ENCODE assay signal across 9 mouse cellular contexts in the genomic region with DNA sequence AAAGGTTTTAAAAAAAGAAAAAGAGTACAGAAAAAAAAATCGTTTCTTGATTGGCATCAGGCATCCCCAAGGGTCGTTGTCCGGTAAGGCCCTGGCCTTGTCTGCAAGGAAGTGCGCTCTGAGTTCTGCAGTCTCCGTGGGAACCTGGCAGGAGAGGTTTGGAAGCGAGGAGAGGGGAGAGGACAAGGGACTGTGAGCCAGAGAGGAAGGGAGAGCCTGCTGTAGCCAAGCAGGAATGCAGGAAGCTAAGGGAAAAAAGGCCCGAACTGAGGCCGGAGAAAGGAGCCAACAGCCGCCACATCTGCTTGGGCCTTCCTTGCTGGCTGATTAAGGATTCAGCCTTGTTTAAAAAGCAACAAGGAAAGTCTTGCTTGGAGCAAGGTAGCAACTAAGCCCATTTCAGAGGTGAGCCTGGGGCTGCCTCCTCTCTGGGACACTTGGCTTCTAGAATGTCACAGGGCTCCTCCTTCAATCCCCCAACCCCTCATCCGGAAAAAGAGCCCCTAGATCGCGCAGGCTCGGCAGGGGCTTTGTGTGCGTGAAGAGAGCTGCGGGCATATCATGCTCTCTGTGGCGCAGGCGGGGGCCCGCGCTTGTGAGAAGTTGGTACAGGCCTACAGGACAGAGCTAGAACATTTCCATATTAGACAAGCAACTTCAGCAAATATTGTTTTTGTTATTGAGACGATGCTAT. TPM values are rescaled to one million over a fixed set of nuclear protein-coding genes. Genes with fewer than 3 reads are reported as not detected.
DNase-seq lines count a peak whose midpoint lies in the region; ATAC-seq and TF ChIP-seq lines count a peak whose summit lies in the region.
"Had no signal": no experiment of that assay in that cellular context is flagged by ENCODE, and none has a peak within 500 bp of the region (broad histone marks: within the 10 kb centered on the region; RNA-seq: fewer than 3 reads in every experiment).

No protein-coding gene starts in this region.

- no peak overlapping the region for H3K4me2 ChIP-seq in limb, embryonic 12.5 days

- no peaks in the 10 kb centered on the region for H3K36me3 ChIP-seq in testis, adult 2 months (ENCODE audit: control insufficient read depth, insufficient read depth, low read length)
- H3K36me3 ChIP-seq in limb, embryonic 12.5 days = no peaks in the 10 kb centered on the region

- H3K27me3 ChIP-seq in testis, adult 2 months (ENCODE audit: control insufficient read depth, insufficient read depth, low read length) = no peaks in the 10 kb centered on the region
- no peaks in the 10 kb centered on the region for H3K27me3 ChIP-seq in limb, embryonic 12.5 days

- H3K4me1 ChIP-seq in testis, adult 2 months (ENCODE audit: control insufficient read depth, insufficient read depth, low read length) = peaks cover 10% of the 10 kb centered on the region
- peaks cover 45% of the 10 kb centered on the region for H3K4me1 ChIP-seq in limb, embryonic 12.5 days (replicated peaks)

- H3K4me3 ChIP-seq in testis, adult 2 months (ENCODE audit: control insufficient read depth, low read depth, low read length) = peak overlapping the region; percentile 3; the same call in 1 of the 2 replicates
- no peak overlapping the region for H3K4me3 ChIP-seq in limb, embryonic 12.5 days (replicated peaks)

- peak overlapping the region; percentile 30; the same call in 1 of the 2 replicates for H3K27ac ChIP-seq in testis, adult 2 months (ENCODE audit: control insufficient read depth, insufficient read depth, low read depth, low read length)
- H3K27ac ChIP-seq in limb, embryonic 12.5 days = peak overlapping the region; percentile 85

- H3K9ac ChIP-seq in limb, embryonic 12.5 days (replicated peaks) = no peak overlapping the region

- no peak for TF ChIP-seq CTCF in testis, adult 2 months (IDR thresholded peaks at IDR 0.05; ENCODE audit: control insufficient read depth, insufficient read depth, insufficient replicate concordance, low read depth, low read length)

- WGBS in limb, embryonic 12.5 days = 53% methylated on average over 20 of the region's 20 CpGs

- peaks cover 10% of the 10 kb centered on the region; the same call in 1 of the 2 replicates for H3K9me3 ChIP-seq in limb, embryonic 12.5 days

- DNase-seq in cerebellum, adult 8-10 months = peak; percentile 3
- DNase-seq in testis, postnatal 14 days (ENCODE audit: low spot score) = no peak
- no peak for DNase-seq in urinary bladder, adult 18-20 months (ENCODE audit: low spot score in 2 of 2)
- no peak for DNase-seq in spleen, postnatal 36 days (ENCODE audit: low spot score in 2 of 2)
- DNase-seq: adrenal gland, postnatal 14 days had no signal

- ATAC-seq in cerebellum, adult (ENCODE audit: insufficient number of reproducible peaks, low FRiP score, low TSS enrichment) = no peak
- ATAC-seq in limb, embryonic 12.5 days (ENCODE audit: insufficient number of reproducible peaks, insufficient read depth, low FRiP score, low TSS enrichment, low read depth) = no peak
- ATAC-seq in CD4-positive, CD25-positive, alpha-beta regulatory T cell, adult 4 months = no peak

- no peak for TF ChIP-seq POLR2A in testis, adult 2 months (IDR thresholded peaks at IDR 0.05; ENCODE audit: control insufficient read depth, low read depth, low read length)

RNA-seq across cellular contexts. Expression of gene Tns4, which starts 31.6 kb away (rescaled TPM):
- polyA plus RNA-seq in testis, adult 2 months (2012; rRNA removed) = 2.0 and 3.3 TPM in 2 replicates
- 0.65 and 0.73 TPM in 2 replicates for polyA plus RNA-seq in limb, embryonic 12.5 days (2016; fragmentation: Nextera tagmentation; extraction: Ambion mirVana)
- under 1 TPM in 1 of 2 experiments, not detected in 1; 0.35 TPM for polyA plus RNA-seq in CD4-positive, CD25-positive, alpha-beta regulatory T cell, adult 4 months (2017; shearing (Covaris generic))

RNA-seq across cellular contexts. Expression of gene Ccr7, which starts 34.2 kb away (rescaled TPM):
- 0.76 and 2.0 TPM in 2 replicates for polyA plus RNA-seq in testis, adult 2 months (2012; rRNA removed)
- polyA plus RNA-seq in limb, embryonic 12.5 days (2016; fragmentation: Nextera tagmentation; extraction: Ambion mirVana) = 0.40 and 0.49 TPM in 2 replicates
- 100 to 1,000 TPM; 277 to 361 TPM for polyA plus RNA-seq in CD4-positive, CD25-positive, alpha-beta regulatory T cell, adult 4 months (2017; shearing (Covaris generic))

Comparison
In these comparisons a context has a peak if more than half of its experiments do, and no peak if none do; other contexts are left out.
1. RNA of gene Ccr7, which starts 34.2 kb away (polyA plus RNA-seq): 277 to 361 TPM in CD4-positive, CD25-positive, alpha-beta regulatory T cell, adult 4 months; 0.76 to 2.0 TPM in testis, adult 2 months and 0.40 to 0.49 TPM in limb, embryonic 12.5 days; every median in the first group is over 10 times any median in the second.